Mouse (Mus musculus) limb, embryonic 13.5 days (tissue): Measurements from ENCODE around the gene Pla1a. TPM values are rescaled to one million over a fixed set of nuclear protein-coding genes. Genes with fewer than 3 reads are reported as not detected.

Source experiments
- ATAC-seq: fragments of 200-750 bp; cut with Nextera tagmentation; 2 replicates; pipeline ENCODE4 v1.8.0; 2017; ENCODE audit warnings: low read depth, moderate number of reproducible peaks, moderate TSS enrichment; ENCODE audit not compliant: low FRiP score
- H3K27ac ChIP-seq: fragments of 300-500 bp; sonication (generic); 2 replicates; pipeline ENCODE4 v1.5.1; 2015; ENCODE audit warnings: inconsistent platforms, mild to moderate bottlenecking, moderate library complexity
- H3K27me3 ChIP-seq: fragments of 300-500 bp; sonication (generic); 2 replicates; pipeline ENCODE4 v1.6.1; 2015; ENCODE audit warnings: mild to moderate bottlenecking, inconsistent platforms
- H3K36me3 ChIP-seq: fragments of 300-500 bp; sonication (generic); 2 replicates; pipeline ENCODE4 v1.6.1; 2015; ENCODE audit warnings: inconsistent platforms, mild to moderate bottlenecking, moderate library complexity
- H3K4me1 ChIP-seq: fragments of 300-500 bp; sonication (generic); 2 replicates; pipeline ENCODE4 v1.6.1; 2015; ENCODE audit warnings: inconsistent platforms
- H3K4me2 ChIP-seq: fragments of 300-500 bp; sonication (generic); replicated peaks from 2 replicates; pipeline ENCODE4 v1.6.1; 2015; ENCODE audit warnings: inconsistent platforms, mild to moderate bottlenecking, moderate library complexity
- H3K4me3 ChIP-seq: fragments of 300-500 bp; sonication (generic); 2 replicates; pipeline ENCODE4 v1.5.1; 2015; ENCODE audit warnings: moderate library complexity, mild to moderate bottlenecking, inconsistent platforms
- H3K9ac ChIP-seq: fragments of 300-500 bp; sonication (generic); 2 replicates; pipeline ENCODE4 v1.6.1; 2015; ENCODE audit warnings: mild to moderate bottlenecking, inconsistent platforms
- H3K9me3 ChIP-seq: fragments of 300-500 bp; sonication (generic); 2 replicates; pipeline ENCODE4 v1.6.1; 2016; ENCODE audit warnings: inconsistent platforms
- WGBS: fragments of 180-500 bp; shearing (Covaris S2); methylation state at CpG from one replicate; pipeline ENCODE4 v1.1.7; 2015; 5-methylcytosine and 5-hydroxymethylcytosine counted together
- polyA plus RNA-seq: library from polyadenylated mRNA; unstranded; fragments of >200 nt; fragmentation: Nextera tagmentation; extraction: Ambion mirVana; gene quantifications from 2 replicates; pipeline ENCODE4 v1.2.1, GENCODE M21; 2015

Gene Pla1a
- polyA plus RNA-seq, 1 experiment from 2014 or later: 0.31 TPM

- 69% methylated on average over 8 of the region's 8 CpGs for WGBS
- Histone ChIP-seq H3K9ac (no peak overlapping the region), H3K27me3 (no peaks in the 10 kb centered on the region), H3K4me3 (no peak overlapping the region), H3K27ac (no peak overlapping the region), H3K4me1 (no peaks in the 10 kb centered on the region), H3K9me3 (no peaks in the 10 kb centered on the region), H3K4me2 (no peak overlapping the region), H3K36me3 (no peaks in the 10 kb centered on the region)
- ATAC-seq: no peak
Measured at GRCm38 (mm10) chr16:38469437-38469836, 36.5 kb upstream of the Pla1a start.

- Histone ChIP-seq H3K9me3 (no peaks in the 10 kb centered on the region), H3K27me3 (no peaks in the 10 kb centered on the region), H3K27ac (no peak overlapping the region), H3K36me3 (no peaks in the 10 kb centered on the region), H3K9ac (no peak overlapping the region), H3K4me2 (no peak overlapping the region), H3K4me1 (no peaks in the 10 kb centered on the region), H3K4me3 (no peak overlapping the region)
- 34% methylated on average over 3 of the region's 3 CpGs for WGBS
- ATAC-seq: no peak
Measured at GRCm38 (mm10) chr16:38468706-38469018, 35.7 kb upstream of the Pla1a start.

GRCm38 (mm10) chr16:38467917-38468705, 35.2 kb upstream of the Pla1a start:
- H3K4me1 ChIP-seq: no peaks in the 10 kb centered on the region
- no peak overlapping the region for H3K4me3 ChIP-seq
- WGBS: 78% methylated on average over 8 of the region's 8 CpGs
- ATAC-seq: no peak
- no peaks in the 10 kb centered on the region for H3K9me3 ChIP-seq
- H3K36me3 ChIP-seq: no peaks in the 10 kb centered on the region
- no peak overlapping the region for H3K27ac ChIP-seq
- no peaks in the 10 kb centered on the region for H3K27me3 ChIP-seq
- no peak overlapping the region for H3K9ac ChIP-seq
- no peak overlapping the region for H3K4me2 ChIP-seq

GRCm38 (mm10) chr16:38467091-38467916, 34.4 kb upstream of the Pla1a start:
- no peak for ATAC-seq
- H3K4me1 ChIP-seq: no peaks in the 10 kb centered on the region
- WGBS: 88% methylated on average over 13 of the region's 13 CpGs
- no peaks in the 10 kb centered on the region for H3K27me3 ChIP-seq
- H3K4me2 ChIP-seq: no peak overlapping the region
- H3K9me3 ChIP-seq: no peaks in the 10 kb centered on the region
- H3K4me3 ChIP-seq: no peak overlapping the region
- H3K36me3 ChIP-seq: no peaks in the 10 kb centered on the region
- no peak overlapping the region for H3K9ac ChIP-seq
- no peak overlapping the region for H3K27ac ChIP-seq

GRCm38 (mm10) chr16:38466089-38466488, 33.1 kb upstream of the Pla1a start:
- no peak for ATAC-seq
- Histone ChIP-seq H3K36me3 (no peaks in the 10 kb centered on the region), H3K27me3 (no peaks in the 10 kb centered on the region), H3K4me2 (no peak overlapping the region), H3K4me1 (no peaks in the 10 kb centered on the region), H3K9me3 (no peaks in the 10 kb centered on the region), H3K27ac (no peak overlapping the region), H3K9ac (no peak overlapping the region), H3K4me3 (no peak overlapping the region)
- whole genome bisulfite sequencing: 76% methylated on average over 4 of the region's 4 CpGs

- Histone ChIP-seq H3K36me3 (no peaks in the 10 kb centered on the region), H3K27ac (no peak overlapping the region), H3K4me2 (no peak overlapping the region), H3K27me3 (no peaks in the 10 kb centered on the region), H3K4me3 (no peak overlapping the region), H3K9ac (no peak overlapping the region), H3K4me1 (no peaks in the 10 kb centered on the region), H3K9me3 (no peaks in the 10 kb centered on the region)
- no peak for ATAC-seq
- 91% methylated on average over 5 of the region's 5 CpGs for WGBS
Measured at GRCm38 (mm10) chr16:38463305-38463704, 30.4 kb upstream of the Pla1a start.

GRCm38 (mm10) chr16:38462161-38462560, 29.2 kb upstream of the Pla1a start:
- H3K4me3 ChIP-seq: no peak overlapping the region
- no peaks in the 10 kb centered on the region for H3K9me3 ChIP-seq
- H3K27ac ChIP-seq: no peak overlapping the region
- no peaks in the 10 kb centered on the region for H3K36me3 ChIP-seq
- no peaks in the 10 kb centered on the region for H3K4me1 ChIP-seq
- H3K4me2 ChIP-seq: no peak overlapping the region
- ATAC-seq: no peak
- WGBS: 85% methylated on average over 7 of the region's 7 CpGs
- no peaks in the 10 kb centered on the region for H3K27me3 ChIP-seq
- no peak overlapping the region for H3K9ac ChIP-seq

- Histone ChIP-seq H3K9ac (no peak overlapping the region), H3K4me3 (no peak overlapping the region), H3K36me3 (no peaks in the 10 kb centered on the region), H3K9me3 (no peaks in the 10 kb centered on the region), H3K27ac (no peak overlapping the region), H3K27me3 (no peaks in the 10 kb centered on the region), H3K4me1 (no peaks in the 10 kb centered on the region), H3K4me2 (no peak overlapping the region)
- ATAC-seq: no peak
- WGBS: 84% methylated on average over 8 of the region's 8 CpGs
Measured at GRCm38 (mm10) chr16:38461749-38462148, 28.8 kb upstream of the Pla1a start.

- no peak overlapping the region for H3K4me3 ChIP-seq
- WGBS: 88% methylated on average over 4 of the region's 4 CpGs
- no peak overlapping the region for H3K27ac ChIP-seq
- H3K4me1 ChIP-seq: no peaks in the 10 kb centered on the region
- H3K9me3 ChIP-seq: no peaks in the 10 kb centered on the region
- H3K36me3 ChIP-seq: no peaks in the 10 kb centered on the region
- H3K9ac ChIP-seq: no peak overlapping the region
- no peak overlapping the region for H3K4me2 ChIP-seq
- no peaks in the 10 kb centered on the region for H3K27me3 ChIP-seq
- no peak for ATAC-seq
Measured at GRCm38 (mm10) chr16:38459990-38460389, 27.0 kb upstream of the Pla1a start.

- Histone ChIP-seq H3K27ac (no peak overlapping the region), H3K4me2 (no peak overlapping the region), H3K9ac (no peak overlapping the region), H3K9me3 (no peaks in the 10 kb centered on the region), H3K27me3 (no peaks in the 10 kb centered on the region), H3K4me1 (no peaks in the 10 kb centered on the region), H3K4me3 (no peak overlapping the region), H3K36me3 (no peaks in the 10 kb centered on the region)
- no peak for ATAC-seq
- 71% methylated on average over 6 of the region's 6 CpGs for WGBS
Measured at GRCm38 (mm10) chr16:38458600-38459280, 25.8 kb upstream of the Pla1a start.

- H3K27ac ChIP-seq: no peak overlapping the region
Measured at GRCm38 (mm10) chr16:38456812-38457567, 24.0 kb upstream of the Pla1a start.

More at GRCm38 (mm10) chr16:38456812-38457567, 24.0 kb upstream of the Pla1a start:
- Histone ChIP-seq H3K27me3 (no peaks in the 10 kb centered on the region), H3K9me3 (no peaks in the 10 kb centered on the region), H3K4me1 (no peaks in the 10 kb centered on the region), H3K4me3 (no peak overlapping the region), H3K4me2 (no peak overlapping the region), H3K9ac (no peak overlapping the region), H3K36me3 (no peaks in the 10 kb centered on the region)
- 51% methylated on average over 11 of the region's 11 CpGs for WGBS
- ATAC-seq: no peak
